Mouse (Mus musculus): Measurements from ENCODE around the gene Ubb. TPM values are rescaled to one million over a fixed set of nuclear protein-coding genes. Genes with fewer than 3 reads are reported as not detected.

Ubb gene
- polyA plus RNA-seq, 1 experiment from 2014 or later, result 3,558 TPM

GRCm38 (mm10) chr11:62538321-62539088, 12.5 kb upstream of the Ubb start:
- DNase-seq (ENCODE audit: low spot score), result peak; percentile 75
- Histone ChIP-seq H3K27ac (replicated peaks) (peak overlapping the region; percentile 93), H3K27me3 (replicated peaks; ENCODE audit: low read depth, poor library complexity, severe bottlenecking) (peaks cover 41% of the 10 kb centered on the region), H3K4me1 (peaks cover 24% of the 10 kb centered on the region), H3K4me3 (peak overlapping the region; percentile 87), H3K36me3 (replicated peaks) (peaks cover 8% of the 10 kb centered on the region), H3K9me3 (no peaks in the 10 kb centered on the region)
- under 1% methylated on average over 73 of the region's 73 CpGs for WGBS

- no peaks in the 10 kb centered on the region for H3K9me3 ChIP-seq
- H3K27me3 ChIP-seq (replicated peaks; ENCODE audit: low read depth, poor library complexity, severe bottlenecking), result peaks cover 41% of the 10 kb centered on the region
- H3K4me3 ChIP-seq, result peak within 1 kb of the TSS; percentile 87
- 6% methylated on average over 57 of the region's 57 CpGs for WGBS
- peaks cover 18% of the 10 kb centered on the region for H3K4me1 ChIP-seq
- peak within 1 kb of the TSS; percentile 93 for H3K27ac ChIP-seq (replicated peaks)
- DNase-seq (ENCODE audit: low spot score), result peak; percentile 78
- H3K36me3 ChIP-seq (replicated peaks), result peaks cover 8% of the 10 kb centered on the region
Measured at GRCm38 (mm10) chr11:62539089-62539890, 11.7 kb upstream of the Ubb start, which contains the start of gene Cenpv. Cenpv (minus strand) TSS chr11:62539261.

- H3K27ac ChIP-seq (replicated peaks), result no peak overlapping the region
- H3K27me3 ChIP-seq (replicated peaks; ENCODE audit: low read depth, poor library complexity, severe bottlenecking), result peaks cover 41% of the 10 kb centered on the region
- no peak for DNase-seq (ENCODE audit: low spot score)
- no peak overlapping the region for H3K4me3 ChIP-seq
- H3K9me3 ChIP-seq, result no peaks in the 10 kb centered on the region
- H3K4me1 ChIP-seq, result peaks cover 18% of the 10 kb centered on the region
- H3K36me3 ChIP-seq (replicated peaks), result peaks cover 6% of the 10 kb centered on the region
- WGBS, result 81% methylated on average over 7 of the region's 7 CpGs
Measured at GRCm38 (mm10) chr11:62540167-62540566, 10.8 kb upstream of the Ubb start.

GRCm38 (mm10) chr11:62540969-62541368, 10.0 kb upstream of the Ubb start:
- H3K9me3 ChIP-seq, result no peaks in the 10 kb centered on the region
- no peaks in the 10 kb centered on the region for H3K36me3 ChIP-seq (replicated peaks)
- WGBS, result 68% methylated on average over 2 of the region's 2 CpGs
- H3K27me3 ChIP-seq (replicated peaks; ENCODE audit: low read depth, poor library complexity, severe bottlenecking), result peaks cover 41% of the 10 kb centered on the region
- DNase-seq (ENCODE audit: low spot score), result no peak
- H3K27ac ChIP-seq (replicated peaks), result no peak overlapping the region
- H3K4me3 ChIP-seq, result no peak overlapping the region
- H3K4me1 ChIP-seq, result peaks cover 18% of the 10 kb centered on the region

GRCm38 (mm10) chr11:62541581-62541980, 9.4 kb upstream of the Ubb start:
- DNase-seq (ENCODE audit: low spot score), result no peak
- H3K9me3 ChIP-seq, result no peaks in the 10 kb centered on the region
- peaks cover 18% of the 10 kb centered on the region for H3K4me1 ChIP-seq
- H3K4me3 ChIP-seq, result no peak overlapping the region
- 78% methylated on average over 8 of the region's 8 CpGs for WGBS
- no peak overlapping the region for H3K27ac ChIP-seq (replicated peaks)
- H3K36me3 ChIP-seq (replicated peaks), result no peaks in the 10 kb centered on the region
- H3K27me3 ChIP-seq (replicated peaks; ENCODE audit: low read depth, poor library complexity, severe bottlenecking), result peaks cover 41% of the 10 kb centered on the region

- DNase-seq (ENCODE audit: low spot score), result no peak
- Histone ChIP-seq H3K4me3 (no peak overlapping the region), H3K27ac (replicated peaks) (no peak overlapping the region), H3K9me3 (no peaks in the 10 kb centered on the region), H3K27me3 (replicated peaks; ENCODE audit: low read depth, poor library complexity, severe bottlenecking) (peaks cover 27% of the 10 kb centered on the region), H3K4me1 (peaks cover 9% of the 10 kb centered on the region), H3K36me3 (replicated peaks) (no peaks in the 10 kb centered on the region)
- WGBS, result 90% methylated on average over 3 of the region's 3 CpGs
Measured at GRCm38 (mm10) chr11:62543991-62544390, 7.0 kb upstream of the Ubb start.

- Histone ChIP-seq H3K27ac (replicated peaks) (peak overlapping the region; percentile 100), H3K27me3 (replicated peaks; ENCODE audit: low read depth, poor library complexity, severe bottlenecking) (no peaks in the 10 kb centered on the region), H3K36me3 (replicated peaks) (peaks cover 22% of the 10 kb centered on the region), H3K4me1 (peaks cover 26% of the 10 kb centered on the region), H3K9me3 (no peaks in the 10 kb centered on the region), H3K4me3 (peak overlapping the region; percentile 77)
- no peak for DNase-seq (ENCODE audit: low spot score)
- WGBS, result 36% methylated on average over 5 of the region's 5 CpGs
Measured at GRCm38 (mm10) chr11:62549782-62550181, 1.2 kb upstream of the Ubb start.

- WGBS, result 8% methylated on average over 11 of the region's 11 CpGs
- peaks cover 28% of the 10 kb centered on the region for H3K4me1 ChIP-seq
- no peak for DNase-seq (ENCODE audit: low spot score)
Measured at GRCm38 (mm10) chr11:62550227-62550685, 715 bp upstream of the Ubb start.

GRCm38 (mm10) chr11:62551226-62552119, 502 bp downstream of the Ubb start:
- no peaks in the 10 kb centered on the region for H3K27me3 ChIP-seq (replicated peaks; ENCODE audit: low read depth, poor library complexity, severe bottlenecking)
- peak overlapping the region; percentile 100 for H3K27ac ChIP-seq (replicated peaks)
- WGBS, result under 1% methylated on average over 58 of the region's 58 CpGs

More at GRCm38 (mm10) chr11:62550227-62550685, 715 bp upstream of the Ubb start:
- peak overlapping the region; percentile 77 for H3K4me3 ChIP-seq
- peak overlapping the region; percentile 100 for H3K27ac ChIP-seq (replicated peaks)
- H3K27me3 ChIP-seq (replicated peaks; ENCODE audit: low read depth, poor library complexity, severe bottlenecking), result no peaks in the 10 kb centered on the region
- no peaks in the 10 kb centered on the region for H3K9me3 ChIP-seq
- H3K36me3 ChIP-seq (replicated peaks), result peaks cover 27% of the 10 kb centered on the region

GRCm38 (mm10) chr11:62553186-62553585, 2.2 kb downstream of the Ubb start:
- H3K9me3 ChIP-seq, result no peaks in the 10 kb centered on the region
- H3K4me3 ChIP-seq, result peak overlapping the region; percentile 66
- WGBS, result 47% methylated on average over 1 of the region's 1 CpGs
- DNase-seq (ENCODE audit: low spot score), result no peak
- peaks cover 37% of the 10 kb centered on the region for H3K36me3 ChIP-seq (replicated peaks)
- H3K4me1 ChIP-seq, result peaks cover 32% of the 10 kb centered on the region
- H3K27me3 ChIP-seq (replicated peaks; ENCODE audit: low read depth, poor library complexity, severe bottlenecking), result no peaks in the 10 kb centered on the region
- H3K27ac ChIP-seq (replicated peaks), result no peak overlapping the region

More at GRCm38 (mm10) chr11:62551226-62552119, 502 bp downstream of the Ubb start:
- peak; percentile 90 for DNase-seq (ENCODE audit: low spot score)
- Histone ChIP-seq H3K4me3 (peak overlapping the region; percentile 77), H3K9me3 (no peaks in the 10 kb centered on the region), H3K4me1 (peaks cover 28% of the 10 kb centered on the region), H3K36me3 (replicated peaks) (peaks cover 37% of the 10 kb centered on the region)

GRCm38 (mm10) chr11:62553633-62554032, 2.7 kb downstream of the Ubb start:
- Histone ChIP-seq H3K36me3 (replicated peaks) (peaks cover 37% of the 10 kb centered on the region), H3K27me3 (replicated peaks; ENCODE audit: low read depth, poor library complexity, severe bottlenecking) (no peaks in the 10 kb centered on the region), H3K27ac (replicated peaks) (no peak overlapping the region), H3K4me1 (peaks cover 33% of the 10 kb centered on the region), H3K4me3 (peak overlapping the region; percentile 66), H3K9me3 (no peaks in the 10 kb centered on the region)
- WGBS, result 85% methylated on average over 5 of the region's 5 CpGs
- DNase-seq (ENCODE audit: low spot score), result no peak

Data from embryonic facial prominence, embryonic 10.5 days (tissue).